Mouse (Mus musculus) stomach, postnatal 0 days (tissue): ENCODE measurements around the gene Spry1. TPM values are rescaled to one million over a fixed set of nuclear protein-coding genes. Genes with fewer than 3 reads are reported as not detected.
A peak's percentile ranks its signal among the peaks of the same experiment; 100 is the strongest.

Source experiments
- ATAC-seq: fragments of 200-750 bp; cut with Nextera tagmentation; 2 replicates; pipeline ENCODE4 v1.8.0; 2017; ENCODE audit not compliant: low FRiP score, low TSS enrichment
- DNase-seq: peaks from one replicate; pipeline ENCODE4 v3.0.0-alpha.2; 2016; ENCODE audit warnings: low spot score
- H3K27ac ChIP-seq: fragments of 300-500 bp; sonication (generic); replicated peaks from 2 replicates; pipeline ENCODE4 v1.5.1; 2014; ENCODE audit warnings: mild to moderate bottlenecking, control low read depth
- H3K27me3 ChIP-seq: fragments of 300-500 bp; sonication (generic); 2 replicates; pipeline ENCODE4 v1.6.1; 2014; ENCODE audit warnings: low read length; ENCODE audit not compliant: control insufficient read depth, insufficient read depth
- H3K36me3 ChIP-seq: fragments of 300-500 bp; sonication (generic); 2 replicates; pipeline ENCODE4 v1.6.1; 2014; ENCODE audit warnings: low read length, mixed read lengths; ENCODE audit not compliant: control insufficient read depth, insufficient read depth
- H3K4me1 ChIP-seq: fragments of 300-500 bp; sonication (generic); replicated peaks from 2 replicates; pipeline ENCODE4 v1.6.1; 2014; ENCODE audit warnings: antibody characterized with exemption; ENCODE audit not compliant: control insufficient read depth, insufficient read depth
- H3K4me2 ChIP-seq: fragments of 300-500 bp; sonication (generic); replicated peaks from 2 replicates; pipeline ENCODE4 v1.6.1; 2014; ENCODE audit warnings: low read depth, mild to moderate bottlenecking, control low read depth, moderate library complexity
- H3K4me3 ChIP-seq: fragments of 300-500 bp; sonication (generic); 2 replicates; pipeline ENCODE4 v1.5.1; 2014; ENCODE audit warnings: low read depth, low read length, control low read depth
- H3K9ac ChIP-seq: fragments of 300-500 bp; sonication (generic); 2 replicates; pipeline ENCODE4 v1.6.1; 2014; ENCODE audit warnings: mild to moderate bottlenecking, low read length, control low read depth, mixed read lengths
- H3K9me3 ChIP-seq: fragments of 300-500 bp; sonication (generic); 2 replicates; pipeline ENCODE4 v1.6.1; 2016; ENCODE audit warnings: low read length; ENCODE audit not compliant: control insufficient read depth
- CTCF ChIP-seq: IDR thresholded peaks from 2 replicates; pipeline ENCODE4 v1.5.1; 2016; ENCODE audit warnings: antibody characterized with exemption, low read depth, mild to moderate bottlenecking, moderate library complexity
- EP300 ChIP-seq: optimal IDR thresholded peaks from 2 replicates; pipeline ENCODE3; 2016; ENCODE audit warnings: antibody characterized with exemption
- WGBS: fragments of 180-500 bp; shearing (Covaris S2); extraction: QIAGEN DNeasy Blood & Tissue Kit; methylation state at CpG from one replicate; pipeline ENCODE4 v1.1.7; 2014; 5-methylcytosine and 5-hydroxymethylcytosine counted together
- polyA plus RNA-seq: library from polyadenylated mRNA; unstranded; fragments of >200 nt; fragmentation: Nextera tagmentation; extraction: Ambion mirVana; gene quantifications from 2 replicates; pipeline ENCODE4 v1.2.1, GENCODE M21; 2015

Spry1 gene
- polyA plus RNA-seq, 1 experiment from 2014 or later: 9.4 TPM

DNA sequence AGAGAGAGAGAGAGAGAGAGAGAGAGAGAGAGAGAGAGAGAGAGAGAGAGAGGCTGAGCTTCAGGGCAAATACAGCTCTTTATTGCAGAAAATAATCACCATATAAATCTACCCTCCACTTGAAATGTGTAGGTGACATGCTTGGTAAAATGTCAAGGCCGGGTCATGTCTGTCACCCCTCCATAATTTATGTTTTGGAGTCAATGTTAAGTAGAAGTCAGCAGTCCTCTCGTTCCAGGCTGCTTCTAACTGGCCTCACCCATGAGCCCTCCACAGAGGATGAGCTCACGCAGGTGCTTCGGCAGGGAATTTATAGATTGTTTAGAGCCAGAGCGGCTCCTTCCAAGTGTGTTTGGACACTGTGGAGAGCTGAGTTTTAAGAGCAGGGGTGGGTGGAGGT, 18.4 kb downstream of the Spry1 start:
- TF ChIP-seq CTCF (no peak), EP300 (no peak)
- Histone ChIP-seq H3K27me3 (no peaks in the 10 kb centered on the region), H3K4me1 (no peaks in the 10 kb centered on the region), H3K27ac (no peak overlapping the region), H3K4me2 (no peak overlapping the region), H3K9me3 (no peaks in the 10 kb centered on the region), H3K36me3 (no peaks in the 10 kb centered on the region), H3K4me3 (no peak overlapping the region), H3K9ac (no peak overlapping the region)
- ATAC-seq (no peak), DNase-seq (no peak)
- WGBS: 40% methylated on average over 5 of the region's 5 CpGs

DNA sequence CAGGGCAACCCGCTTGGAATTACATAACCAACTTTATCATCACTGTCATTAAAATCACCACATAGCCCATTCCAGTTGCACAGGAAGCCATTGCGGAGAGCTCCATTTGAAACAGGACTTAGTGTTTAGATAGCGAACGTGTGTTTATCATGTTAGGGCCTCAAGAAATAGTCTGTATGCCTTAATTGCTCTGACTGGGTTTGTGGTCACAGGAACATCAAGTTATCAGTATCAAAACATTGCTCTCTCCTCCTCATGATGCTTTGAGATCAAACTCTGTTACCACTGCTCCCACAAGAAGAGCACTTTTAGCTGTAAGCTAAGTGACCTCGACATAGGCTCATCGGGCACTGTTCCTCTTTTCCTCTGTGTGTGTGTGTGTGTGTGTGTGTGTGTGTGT, 19.9 kb downstream of the Spry1 start:
- DNase-seq (no peak), ATAC-seq (no peak)
- WGBS: 61% methylated on average over 6 of the region's 6 CpGs
- H3K4me3 ChIP-seq: no peak overlapping the region
- H3K9ac ChIP-seq: no peak overlapping the region
- no peaks in the 10 kb centered on the region for H3K36me3 ChIP-seq
- H3K4me1 ChIP-seq: no peaks in the 10 kb centered on the region
- TF ChIP-seq EP300 (no peak), CTCF (no peak)
- no peak overlapping the region for H3K4me2 ChIP-seq
- H3K9me3 ChIP-seq: no peaks in the 10 kb centered on the region
- H3K27me3 ChIP-seq: no peaks in the 10 kb centered on the region
- H3K27ac ChIP-seq: no peak overlapping the region

DNA sequence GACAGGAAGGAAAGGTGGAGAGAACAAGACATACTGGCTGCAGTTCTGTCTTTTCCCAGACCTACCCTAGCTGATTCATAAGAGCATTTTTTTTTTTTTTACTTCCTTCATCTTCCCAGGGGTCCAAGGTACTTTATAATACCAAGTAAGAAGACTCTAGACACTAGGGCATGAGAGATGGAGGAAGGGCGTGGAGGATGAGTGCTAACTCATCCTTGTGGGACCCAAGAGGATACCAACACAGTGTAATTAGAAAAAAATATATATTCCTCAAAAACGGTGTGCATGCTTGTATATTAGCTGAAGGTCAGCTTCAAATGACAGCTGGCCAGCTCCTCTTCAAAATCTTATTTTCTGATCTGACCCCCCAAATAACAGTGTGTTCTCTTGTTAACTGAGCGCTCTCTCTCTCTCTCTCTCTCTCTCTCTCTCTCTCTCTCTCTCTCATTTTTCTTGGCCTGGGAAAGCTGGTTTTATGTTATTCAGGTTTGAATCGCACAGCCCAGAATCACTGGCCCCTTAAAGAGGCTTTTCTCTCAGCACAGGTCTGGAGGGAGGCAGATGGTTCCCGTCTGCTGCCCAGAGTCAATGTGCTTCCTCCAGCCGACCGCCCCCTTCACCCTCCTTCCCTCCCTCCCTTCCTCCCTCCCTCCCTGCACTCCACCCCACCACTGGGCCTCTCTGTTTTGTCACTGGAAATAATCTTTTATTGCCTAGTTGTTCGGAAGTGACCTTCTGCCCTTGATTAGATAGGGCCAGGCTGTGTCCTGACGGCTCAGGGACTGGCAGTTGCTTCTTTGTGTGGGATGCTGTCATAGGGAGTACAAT, 26.8 kb downstream of the Spry1 start:
- WGBS: 25% methylated on average over 9 of the region's 9 CpGs
- no peak overlapping the region for H3K9ac ChIP-seq
- no peak overlapping the region for H3K27ac ChIP-seq
- H3K9me3 ChIP-seq: no peaks in the 10 kb centered on the region
- ATAC-seq (peak; percentile 74), DNase-seq (peak; percentile 56)
- no peak overlapping the region for H3K4me2 ChIP-seq
- H3K4me1 ChIP-seq: no peaks in the 10 kb centered on the region
- no peaks in the 10 kb centered on the region for H3K27me3 ChIP-seq
- no peak overlapping the region for H3K4me3 ChIP-seq
- no peak for TF ChIP-seq EP300
- H3K36me3 ChIP-seq: no peaks in the 10 kb centered on the region; the same call in 1 of the 2 replicates

DNA sequence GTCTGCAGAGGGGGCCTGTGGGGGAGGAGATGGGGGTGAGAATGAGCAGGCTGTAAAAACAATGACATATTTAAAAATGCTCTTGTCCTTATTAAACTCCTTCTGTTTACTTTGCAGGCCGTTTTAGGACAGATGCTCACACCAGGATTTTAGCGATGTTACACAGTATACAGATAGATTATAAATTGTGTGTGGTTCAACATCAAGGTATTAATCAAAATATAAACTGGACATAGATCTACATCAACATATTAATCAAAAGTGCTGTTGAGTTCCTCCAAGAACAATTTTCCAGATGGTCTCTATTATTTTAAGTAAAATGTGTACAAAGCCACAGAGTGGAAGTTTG, 27.3 kb downstream of the Spry1 start:
- no peak overlapping the region for H3K27ac ChIP-seq
- no peaks in the 10 kb centered on the region for H3K4me1 ChIP-seq
- DNase-seq: no peak
- H3K4me2 ChIP-seq: no peak overlapping the region
- TF ChIP-seq CTCF (no peak), EP300 (no peak)
- ATAC-seq: no peak; the same call in 1 of the 2 replicates
- no peaks in the 10 kb centered on the region for H3K27me3 ChIP-seq
- no peak overlapping the region for H3K9ac ChIP-seq
- H3K36me3 ChIP-seq: no peaks in the 10 kb centered on the region; the same call in 1 of the 2 replicates
- H3K4me3 ChIP-seq: no peak overlapping the region
- no peaks in the 10 kb centered on the region for H3K9me3 ChIP-seq
- WGBS: 15% methylated on average over 2 of the region's 2 CpGs

DNA sequence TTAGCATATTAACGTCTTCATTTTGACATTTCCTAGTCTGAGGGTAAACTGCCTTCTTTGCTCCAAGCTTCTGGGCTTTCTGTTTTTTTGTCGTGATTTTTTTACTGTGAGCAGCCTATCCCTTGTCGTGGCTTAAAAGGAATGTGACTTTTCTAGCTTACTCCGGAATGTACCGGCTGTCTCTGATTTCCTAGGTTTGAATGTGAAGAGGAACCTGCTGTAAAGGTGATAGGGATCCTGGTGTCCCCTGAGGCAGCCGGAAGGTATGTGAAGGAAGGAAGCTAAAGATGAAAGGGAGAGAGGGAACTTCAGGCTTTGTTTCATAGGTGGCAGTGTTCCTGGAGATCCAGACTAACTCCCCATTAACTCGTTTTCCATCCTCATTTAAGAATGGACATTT, 28.0 kb downstream of the Spry1 start:
- WGBS: 33% methylated on average over 7 of the region's 7 CpGs
- Histone ChIP-seq H3K4me1 (no peaks in the 10 kb centered on the region), H3K27me3 (no peaks in the 10 kb centered on the region), H3K27ac (no peak overlapping the region), H3K9ac (no peak overlapping the region), H3K4me2 (no peak overlapping the region), H3K36me3 (no peaks in the 10 kb centered on the region; the same call in 1 of the 2 replicates), H3K4me3 (no peak overlapping the region), H3K9me3 (no peaks in the 10 kb centered on the region)
- ATAC-seq (no peak), DNase-seq (no peak)
- TF ChIP-seq EP300: no peak
- TF ChIP-seq CTCF: peak; percentile 17; the same call in 1 of the 2 replicates

GRCm38 (mm10) chr3:37668652-37669051, 28.9 kb downstream of the Spry1 start:
- no peak overlapping the region for H3K27ac ChIP-seq
- no peaks in the 10 kb centered on the region; the same call in 1 of the 2 replicates for H3K36me3 ChIP-seq
- no peaks in the 10 kb centered on the region for H3K27me3 ChIP-seq
- no peaks in the 10 kb centered on the region for H3K4me1 ChIP-seq
- no peak for ATAC-seq
- H3K9me3 ChIP-seq: no peaks in the 10 kb centered on the region
- DNase-seq: no peak
- 94% methylated on average over 12 of the region's 12 CpGs for WGBS
- H3K4me3 ChIP-seq: no peak overlapping the region
- H3K4me2 ChIP-seq: no peak overlapping the region
- no peak overlapping the region for H3K9ac ChIP-seq
- TF ChIP-seq EP300 (no peak), CTCF (no peak)
